Mouse (Mus musculus) heart, postnatal 0 days (tissue): Measurements from ENCODE around the gene Ets2. TPM values are rescaled to one million over a fixed set of nuclear protein-coding genes. Genes with fewer than 3 reads are reported as not detected.
A peak's percentile ranks its signal among the peaks of the same experiment; 100 is the strongest.

Experiments used
- ATAC-seq: fragments of 200-750 bp; cut with Nextera tagmentation; 2 replicates; pipeline ENCODE4 v1.8.0; 2017; ENCODE audit warnings: low read depth, moderate number of reproducible peaks, moderate library complexity; ENCODE audit not compliant: insufficient read depth
- DNase-seq: peaks from one replicate; pipeline ENCODE4 v3.0.0-alpha.2; 2016; ENCODE audit warnings: low spot score
- H3K27ac ChIP-seq: fragments of 300-500 bp; sonication (generic); 2 replicates; pipeline ENCODE4 v1.5.1; 2014; ENCODE audit warnings: low read depth, mild to moderate bottlenecking
- H3K27me3 ChIP-seq: fragments of 300-500 bp; sonication (generic); 2 replicates; pipeline ENCODE4 v1.6.1; 2014; ENCODE audit warnings: low read length, mixed read lengths; ENCODE audit not compliant: control insufficient read depth, insufficient read depth
- H3K36me3 ChIP-seq: fragments of 300-500 bp; sonication (generic); replicated peaks from 2 replicates; pipeline ENCODE4 v1.6.1; 2014; ENCODE audit warnings: low read length, mixed read lengths; ENCODE audit not compliant: control insufficient read depth, insufficient read depth
- H3K4me1 ChIP-seq: fragments of 300-500 bp; sonication (generic); 2 replicates; pipeline ENCODE4 v1.6.1; 2014; ENCODE audit warnings: antibody characterized with exemption; ENCODE audit not compliant: control insufficient read depth, insufficient read depth
- H3K4me2 ChIP-seq: fragments of 300-500 bp; sonication (generic); 2 replicates; pipeline ENCODE4 v1.6.1; 2014; ENCODE audit warnings: low read depth, mild to moderate bottlenecking, low read length, moderate library complexity
- H3K4me3 ChIP-seq: fragments of 300-500 bp; sonication (generic); 2 replicates; pipeline ENCODE4 v1.5.1; 2014; ENCODE audit warnings: low read depth, low read length
- H3K9ac ChIP-seq: fragments of 300-500 bp; sonication (generic); replicated peaks from 2 replicates; pipeline ENCODE4 v1.6.1; 2014; ENCODE audit warnings: low read depth, low read length, mixed read lengths
- H3K9me3 ChIP-seq: fragments of 300-500 bp; sonication (generic); replicated peaks from 2 replicates; pipeline ENCODE4 v1.6.1; 2016; ENCODE audit warnings: low read length; ENCODE audit not compliant: control insufficient read depth
- CTCF ChIP-seq: IDR thresholded peaks from 2 replicates; pipeline ENCODE4 v1.5.1; 2016; ENCODE audit warnings: antibody characterized with exemption, control low read depth, low read depth
- EP300 ChIP-seq: IDR thresholded peaks from 2 replicates; pipeline ENCODE4 v1.6.1; 2016; ENCODE audit warnings: antibody characterized with exemption, low read depth
- WGBS: fragments of 180-500 bp; shearing (Covaris S2); extraction: QIAGEN DNeasy Blood & Tissue Kit; methylation state at CpG from one replicate; pipeline ENCODE4 v1.1.7; 2014; 5-methylcytosine and 5-hydroxymethylcytosine counted together
- polyA plus RNA-seq: library from polyadenylated mRNA; unstranded; fragments of >200 nt; fragmentation: Nextera tagmentation; extraction: Ambion mirVana; gene quantifications from 2 replicates; pipeline ENCODE4 v1.2.1, GENCODE M21; 2015
- total RNA-seq: library from RNA; depleted of rRNA; stranded (reverse); fragments of >200 nt; gene quantifications from 2 replicates; pipeline ENCODE4 v1.2.3, GENCODE M21; 2014; ENCODE audit warnings: low replicate concordance

The Ets2 gene
- total and polyA plus RNA-seq, 2 experiments from 2014 or later: 44.0 to 61.2 TPM

GRCm38 (mm10) chr16:95736059-95736458 lies 34.2 kb downstream of the Ets2 start:
- no peak overlapping the region for H3K9ac ChIP-seq
- no peaks in the 10 kb centered on the region for H3K27me3 ChIP-seq
- ATAC-seq (no peak), DNase-seq (no peak)
- TF ChIP-seq EP300 (no peak), CTCF (no peak)
- no peaks in the 10 kb centered on the region for H3K36me3 ChIP-seq
- H3K4me2 ChIP-seq: no peak overlapping the region
- no peaks in the 10 kb centered on the region for H3K9me3 ChIP-seq
- H3K4me3 ChIP-seq: no peak overlapping the region
- H3K4me1 ChIP-seq: no peaks in the 10 kb centered on the region
- H3K27ac ChIP-seq: no peak overlapping the region

GRCm38 (mm10) chr16:95736470-95736869 lies 34.6 kb downstream of the Ets2 start:
- Histone ChIP-seq H3K4me1 (no peaks in the 10 kb centered on the region), H3K9ac (no peak overlapping the region), H3K27me3 (no peaks in the 10 kb centered on the region), H3K27ac (no peak overlapping the region), H3K4me2 (no peak overlapping the region), H3K36me3 (no peaks in the 10 kb centered on the region), H3K4me3 (no peak overlapping the region), H3K9me3 (no peaks in the 10 kb centered on the region)
- ATAC-seq: no peak
- TF ChIP-seq EP300 (no peak), CTCF (no peak)
- DNase-seq: no peak
- 87% methylated on average over 6 of the region's 6 CpGs for WGBS

GRCm38 (mm10) chr16:95739522-95739921 lies 37.6 kb downstream of the Ets2 start:
- no peak overlapping the region for H3K4me3 ChIP-seq
- no peaks in the 10 kb centered on the region for H3K27me3 ChIP-seq
- DNase-seq (no peak), ATAC-seq (no peak)
- H3K4me2 ChIP-seq: no peak overlapping the region
- WGBS: 75% methylated on average over 6 of the region's 6 CpGs
- no peak overlapping the region for H3K9ac ChIP-seq
- TF ChIP-seq CTCF (no peak), EP300 (no peak)
- H3K4me1 ChIP-seq: no peaks in the 10 kb centered on the region
- no peaks in the 10 kb centered on the region for H3K9me3 ChIP-seq
- H3K36me3 ChIP-seq: no peaks in the 10 kb centered on the region
- H3K27ac ChIP-seq: no peak overlapping the region

- DNase-seq (no peak), ATAC-seq (no peak)
- no peak overlapping the region for H3K4me3 ChIP-seq
- 86% methylated on average over 11 of the region's 11 CpGs for whole genome bisulfite sequencing
- H3K9me3 ChIP-seq: no peaks in the 10 kb centered on the region
- H3K27ac ChIP-seq: no peak overlapping the region
- no peaks in the 10 kb centered on the region for H3K27me3 ChIP-seq
- TF ChIP-seq EP300 (no peak), CTCF (no peak)
- H3K4me1 ChIP-seq: no peaks in the 10 kb centered on the region
- no peaks in the 10 kb centered on the region for H3K36me3 ChIP-seq
- H3K9ac ChIP-seq: no peak overlapping the region
- no peak overlapping the region for H3K4me2 ChIP-seq
Measured at GRCm38 (mm10) chr16:95741358-95741757, 39.5 kb downstream of the Ets2 start.

GRCm38 (mm10) chr16:95741915-95742739 lies 40.3 kb downstream of the Ets2 start:
- 61% methylated on average over 10 of the region's 10 CpGs for WGBS
- ATAC-seq: no peak
- peak overlapping the region; percentile 3; the same call in 1 of the 2 replicates for H3K27ac ChIP-seq

GRCm38 (mm10) chr16:95742740-95743030 lies 40.8 kb downstream of the Ets2 start:
- Histone ChIP-seq H3K27ac (peak overlapping the region; percentile 3; the same call in 1 of the 2 replicates), H3K36me3 (no peaks in the 10 kb centered on the region), H3K27me3 (no peaks in the 10 kb centered on the region), H3K9ac (no peak overlapping the region), H3K4me1 (no peaks in the 10 kb centered on the region), H3K4me2 (no peak overlapping the region), H3K9me3 (no peaks in the 10 kb centered on the region), H3K4me3 (no peak overlapping the region)
- DNase-seq (no peak), ATAC-seq (no peak)
- no peak for TF ChIP-seq EP300
- no peak for TF ChIP-seq CTCF
- WGBS: 32% methylated on average over 6 of the region's 6 CpGs

More at GRCm38 (mm10) chr16:95741915-95742739, 40.3 kb downstream of the Ets2 start:
- Histone ChIP-seq H3K9me3 (no peaks in the 10 kb centered on the region), H3K36me3 (no peaks in the 10 kb centered on the region), H3K9ac (no peak overlapping the region), H3K4me1 (no peaks in the 10 kb centered on the region), H3K27me3 (no peaks in the 10 kb centered on the region), H3K4me3 (no peak overlapping the region), H3K4me2 (no peak overlapping the region)
- no peak for TF ChIP-seq EP300
- TF ChIP-seq CTCF: no peak
- DNase-seq: no peak
